Mouse (Mus musculus) heart, adult 9 months (tissue): Measurements from ENCODE around the gene Gm13769.
"Not testable (repeated sequence)": the region's sequence is repeated elsewhere in the genome, so short reads cannot be mapped to it uniquely, and the experiment has no call there.

Experiments used
- DNase-seq, 2 experiments: peaks; one replicate each; pipeline ENCODE4 v3.0.0; 2022; ENCODE audit warnings: low spot score in 2 of 2

Gene Gm13769

DNA sequence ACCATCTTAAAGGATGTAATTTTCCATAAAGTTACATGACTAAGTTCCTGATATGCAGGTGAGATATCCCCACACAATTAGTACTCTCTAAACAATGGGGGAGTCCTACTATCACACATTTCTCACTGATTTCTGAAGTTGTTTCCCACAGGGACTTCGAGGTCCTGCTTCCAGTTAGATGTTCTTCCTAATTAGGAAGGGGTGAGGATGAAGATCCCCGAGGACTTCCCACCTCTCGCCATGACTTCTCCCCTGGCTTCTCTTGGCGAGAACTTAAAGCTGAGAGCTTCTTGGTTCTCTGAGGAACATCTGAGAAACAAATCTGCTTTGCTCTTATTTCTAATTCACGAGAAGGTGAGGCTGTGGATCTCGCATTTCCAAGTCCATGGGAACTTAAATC lies at the start of gene Gm13769:
Gene Gm13769, plus strand, starts transcription at position 301 of the 400 bp plus-strand sequence.
- DNase-seq: not testable (repeated sequence)

DNA sequence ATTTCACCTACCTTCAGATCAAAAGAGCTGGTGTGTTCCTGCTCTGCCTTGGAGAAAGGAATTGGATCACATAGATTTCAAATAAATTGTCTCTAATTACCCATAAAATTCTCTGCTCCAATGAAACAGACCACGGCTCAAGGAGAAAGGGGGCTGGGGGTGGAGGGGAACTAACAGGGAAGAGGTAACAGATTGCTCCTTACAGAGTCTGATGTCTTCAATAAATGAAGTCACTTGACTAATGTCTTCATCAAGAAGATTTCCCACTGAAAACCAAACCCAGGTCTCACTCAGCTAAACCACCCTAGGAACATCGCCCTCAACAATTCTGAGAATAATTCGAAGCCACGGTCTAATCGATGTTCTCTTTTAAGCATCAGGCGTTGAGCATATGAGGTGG lies 29.3 kb upstream of the Gm13769 start, which contains the start of gene Olfr1272:
Gene Olfr1272, minus strand, starts transcription at position 101 of the 400 bp plus-strand sequence.
- DNase-seq: no peak

DNA sequence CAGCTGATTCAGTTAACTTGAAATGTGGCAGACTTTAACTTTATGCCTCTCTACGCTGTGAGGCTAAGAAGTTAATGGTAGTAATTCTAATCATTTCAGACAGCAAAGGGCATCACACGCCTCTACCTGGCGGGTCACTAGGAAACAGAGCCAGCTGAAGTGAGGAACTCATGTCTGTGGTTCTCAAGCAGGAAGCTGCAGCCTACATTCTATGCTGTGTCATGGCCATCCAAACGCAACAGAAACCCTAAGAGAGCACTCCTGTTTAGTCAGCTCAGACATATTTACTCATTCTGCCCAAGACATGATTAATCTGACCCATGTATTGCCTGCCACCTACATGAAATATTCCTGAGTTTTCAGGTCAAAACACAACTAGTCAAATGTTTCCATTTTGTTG lies 24.7 kb downstream of the Gm13769 start:
- DNase-seq: not testable (repeated sequence)

DNA sequence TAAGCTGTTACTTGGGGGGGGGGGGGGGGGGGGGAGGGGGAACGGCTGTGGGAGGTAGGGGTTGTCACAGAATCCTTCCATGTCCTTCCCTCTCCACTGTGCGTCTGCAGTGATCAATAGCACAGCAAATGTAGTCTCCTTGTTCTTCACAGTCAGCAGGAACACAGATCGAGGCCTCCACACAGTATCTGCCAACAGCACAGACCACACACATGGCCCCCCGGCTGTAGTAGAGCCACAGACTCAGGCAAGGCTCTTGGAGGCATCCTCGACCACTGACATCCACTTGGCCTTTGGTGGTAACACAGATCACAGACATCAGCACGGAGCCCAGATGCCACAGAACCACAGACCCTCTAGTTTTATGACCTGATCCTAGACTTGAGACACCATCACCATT lies 29.0 kb downstream of the Gm13769 start:
- DNase-seq: not testable (repeated sequence)

DNA sequence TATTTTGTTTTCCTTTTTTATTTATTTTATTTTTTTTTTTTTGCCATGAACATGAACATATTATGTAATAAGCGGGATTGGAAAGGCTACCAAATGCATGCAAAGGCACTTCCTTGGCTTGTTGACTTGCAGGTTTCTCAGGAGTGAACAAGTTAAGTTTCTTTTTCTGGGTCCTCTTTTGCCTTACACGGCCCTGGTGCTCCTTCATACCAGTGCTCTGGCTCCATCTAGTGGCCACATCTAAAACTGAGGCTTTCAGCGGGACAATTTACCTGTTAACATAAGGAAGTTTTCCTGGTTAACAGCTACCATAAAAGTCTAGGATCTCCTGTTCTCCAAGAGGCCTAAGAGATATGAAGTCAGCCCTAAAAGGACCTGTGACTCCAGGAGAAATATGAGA lies 29.5 kb downstream of the Gm13769 start:
- not testable (repeated sequence) for DNase-seq

DNA sequence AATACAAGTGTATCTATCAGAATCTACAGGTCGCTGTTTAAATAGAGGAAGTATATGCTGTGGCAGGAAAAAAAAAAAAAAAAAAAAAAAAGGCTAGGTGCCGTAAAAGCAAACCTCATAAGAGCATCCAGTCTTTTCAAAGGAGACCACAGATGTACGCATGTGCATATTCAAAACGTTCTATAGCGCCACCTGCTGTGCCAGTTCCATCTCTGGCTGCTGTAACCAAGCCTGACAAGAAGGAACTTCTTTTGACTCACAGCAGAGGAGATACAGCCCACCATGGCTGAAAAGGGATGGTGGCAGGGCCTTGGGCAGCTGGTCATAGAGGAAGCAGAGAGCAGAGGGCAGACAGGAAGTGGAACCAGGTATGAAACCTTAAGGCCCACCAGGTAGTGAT lies 37.2 kb downstream of the Gm13769 start:
- not testable (repeated sequence) for DNase-seq

DNA sequence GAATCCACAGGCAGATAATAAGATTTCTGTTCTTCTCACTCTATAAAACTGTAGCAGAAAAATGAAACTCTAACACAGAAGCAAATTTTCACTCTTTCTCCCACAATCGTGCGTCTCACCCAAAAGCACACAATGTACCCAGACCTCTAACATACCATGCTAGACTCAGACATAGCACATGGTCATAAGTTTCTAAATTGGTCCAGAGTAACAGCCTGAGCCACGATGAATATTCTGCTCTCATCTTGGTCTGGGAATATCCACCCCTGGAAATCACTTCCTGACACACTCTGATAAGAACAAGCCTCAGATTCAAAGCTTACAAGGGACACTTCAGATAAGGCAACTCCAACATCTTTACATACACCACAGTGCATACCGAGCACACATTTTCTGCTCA lies 38.2 kb downstream of the Gm13769 start:
- not testable (repeated sequence) for DNase-seq
